Mouse (Mus musculus) liver, embryonic 16.5 days (tissue): ENCODE measurements around the gene Sp2. TPM values are rescaled to one million over a fixed set of nuclear protein-coding genes. Genes with fewer than 3 reads are reported as not detected.

Source experiments
- ATAC-seq: fragments of 200-750 bp; cut with Nextera tagmentation; 2 replicates; pipeline ENCODE4 v1.8.0; 2017; ENCODE audit warnings: low read depth, mild to moderate bottlenecking, moderate number of reproducible peaks, moderate library complexity
- H3K27ac ChIP-seq: fragments of 300-500 bp; sonication (generic); 2 replicates; pipeline ENCODE4 v1.5.1; 2014; ENCODE audit warnings: mild to moderate bottlenecking, low read length
- H3K27me3 ChIP-seq: fragments of 300-500 bp; sonication (generic); 2 replicates; pipeline ENCODE4 v1.6.1; 2014; ENCODE audit warnings: low read depth, low read length, mixed read lengths; ENCODE audit not compliant: control insufficient read depth, insufficient read depth
- H3K36me3 ChIP-seq: fragments of 300-500 bp; sonication (generic); 2 replicates; pipeline ENCODE4 v1.6.1; 2014; ENCODE audit warnings: mild to moderate bottlenecking; ENCODE audit not compliant: control insufficient read depth, insufficient read depth
- H3K4me1 ChIP-seq: fragments of 300-500 bp; sonication (generic); 2 replicates; pipeline ENCODE4 v1.6.1; 2014; ENCODE audit warnings: low read depth, low read length, mixed read lengths; ENCODE audit not compliant: control insufficient read depth
- H3K4me2 ChIP-seq: fragments of 300-500 bp; sonication (generic); 2 replicates; pipeline ENCODE4 v1.6.1; 2014; ENCODE audit warnings: low read depth, low read length, mixed read lengths
- H3K4me3 ChIP-seq: fragments of 300-500 bp; sonication (generic); 2 replicates; pipeline ENCODE4 v1.5.1; 2014; ENCODE audit warnings: low read depth, mild to moderate bottlenecking, low read length
- H3K9ac ChIP-seq: fragments of 300-500 bp; sonication (generic); 2 replicates; pipeline ENCODE4 v1.6.1; 2014; ENCODE audit warnings: low read depth, low read length
- H3K9me3 ChIP-seq: fragments of 300-500 bp; sonication (generic); replicated peaks from 2 replicates; pipeline ENCODE4 v1.6.1; 2016; ENCODE audit warnings: low read length; ENCODE audit not compliant: control insufficient read depth
- WGBS: fragments of 180-500 bp; shearing (Covaris S2); extraction: QIAGEN DNeasy Blood & Tissue Kit; methylation state at CpG from one replicate; pipeline ENCODE4 v1.1.7; 2014; ENCODE audit not compliant: insufficient replicate concordance; 5-methylcytosine and 5-hydroxymethylcytosine counted together
- polyA plus RNA-seq: library from polyadenylated mRNA; unstranded; fragments of >200 nt; fragmentation: Nextera tagmentation; extraction: Ambion mirVana; gene quantifications from 2 replicates; pipeline ENCODE4 v1.2.1, GENCODE M21; 2015

The Sp2 gene
- polyA plus RNA-seq, 1 experiment from 2014 or later, result 18.6 TPM

DNA sequence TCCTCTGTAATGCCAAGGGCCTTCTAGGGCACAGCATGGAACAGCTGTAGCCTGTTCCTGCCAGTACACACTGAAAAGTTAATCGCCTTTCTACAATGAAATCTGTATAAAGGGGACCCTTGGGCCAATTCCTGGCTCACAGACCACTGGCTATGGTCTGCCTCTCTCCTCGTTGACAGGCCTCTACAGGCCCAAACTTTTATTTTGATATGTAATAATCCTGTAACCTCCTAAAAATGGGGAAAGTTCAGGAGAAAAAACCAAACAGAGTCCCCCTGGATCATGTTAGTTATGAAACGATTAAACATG lies 6.4 kb downstream of the Sp2 start:
- H3K9ac ChIP-seq, result peak overlapping the region; percentile 96
- H3K27ac ChIP-seq, result peak overlapping the region; percentile 94
- H3K4me3 ChIP-seq, result peak overlapping the region; percentile 91
- ATAC-seq, result no peak
- no peaks in the 10 kb centered on the region for H3K27me3 ChIP-seq
- WGBS, result 35% methylated on average over 3 of the region's 3 CpGs
- H3K4me1 ChIP-seq, result peaks cover 36% of the 10 kb centered on the region
- H3K4me2 ChIP-seq, result peak overlapping the region; percentile 73
- no peaks in the 10 kb centered on the region for H3K9me3 ChIP-seq
- no peaks in the 10 kb centered on the region for H3K36me3 ChIP-seq

DNA sequence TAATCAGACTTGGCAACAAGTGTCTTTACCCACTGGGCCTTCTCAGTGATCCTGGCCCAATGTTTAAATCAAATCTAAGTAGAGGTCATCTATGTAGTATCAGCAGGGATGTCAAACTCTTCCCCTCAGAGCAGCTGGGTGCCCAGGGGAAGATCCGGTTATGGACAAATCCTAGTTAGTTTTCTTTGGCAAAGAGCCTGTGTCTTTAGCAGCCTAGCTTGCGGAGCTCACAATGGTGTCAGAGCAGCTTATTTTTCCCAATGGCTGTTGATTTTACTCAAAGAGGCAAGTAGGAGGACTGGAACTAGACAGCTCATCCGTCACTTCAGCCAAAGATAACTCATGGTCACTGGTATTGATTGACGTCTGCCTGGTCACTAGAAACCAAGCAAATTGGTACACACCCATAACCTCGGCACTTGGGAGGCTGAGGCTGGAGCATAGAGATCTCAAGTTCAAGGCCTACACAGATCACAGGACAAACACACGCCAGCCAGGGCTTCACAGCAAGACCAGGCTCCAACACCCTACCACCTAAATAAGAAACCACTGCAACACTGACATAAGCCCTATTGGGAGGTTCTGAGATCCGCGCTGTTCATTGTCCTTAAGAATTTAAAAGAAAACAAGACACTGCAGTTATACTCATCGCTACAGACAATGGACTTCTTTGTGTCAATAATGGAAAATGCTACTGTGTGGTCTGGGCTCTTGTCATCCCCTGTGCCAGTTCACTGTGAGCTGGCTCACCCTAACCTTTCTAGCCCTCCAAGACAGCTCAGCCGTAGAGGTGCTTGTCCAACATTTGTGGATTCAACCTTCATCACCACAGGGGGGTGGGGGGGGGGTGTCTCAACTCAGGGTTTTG lies 7.0 kb downstream of the Sp2 start:
- peaks cover 42% of the 10 kb centered on the region for H3K4me1 ChIP-seq
- no peak for ATAC-seq
- H3K4me3 ChIP-seq, result peak overlapping the region; percentile 91
- H3K36me3 ChIP-seq, result no peaks in the 10 kb centered on the region
- H3K27ac ChIP-seq, result peak overlapping the region; percentile 94
- no peaks in the 10 kb centered on the region for H3K9me3 ChIP-seq
- peak overlapping the region; percentile 96 for H3K9ac ChIP-seq
- H3K27me3 ChIP-seq, result no peaks in the 10 kb centered on the region
- H3K4me2 ChIP-seq, result peak overlapping the region; percentile 73
- WGBS, result 69% methylated on average over 10 of the region's 10 CpGs

DNA sequence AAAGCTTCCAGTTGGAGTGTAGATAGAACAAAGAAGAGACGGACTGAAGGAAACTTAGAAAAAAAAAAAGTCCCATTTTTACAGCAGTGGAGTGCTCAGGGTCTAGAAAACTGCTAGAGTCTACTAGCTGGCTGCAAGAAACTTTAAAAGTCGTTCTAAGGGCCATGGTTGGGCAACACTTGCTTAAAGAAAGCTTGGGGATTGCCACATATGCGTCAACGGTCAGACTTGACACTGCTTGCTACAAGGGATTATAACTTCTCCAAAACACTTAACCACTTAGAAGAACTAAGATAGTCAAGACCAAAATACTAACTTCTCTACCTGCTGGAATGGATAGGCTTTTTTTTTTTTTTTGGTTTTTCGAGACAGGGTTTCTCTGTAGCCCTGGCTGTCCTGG lies 7.9 kb downstream of the Sp2 start:
- ATAC-seq, result no peak
- WGBS, result 57% methylated on average over 5 of the region's 5 CpGs
- H3K27me3 ChIP-seq, result no peaks in the 10 kb centered on the region
- H3K9me3 ChIP-seq, result no peaks in the 10 kb centered on the region
- peaks cover 48% of the 10 kb centered on the region for H3K4me1 ChIP-seq
- H3K36me3 ChIP-seq, result no peaks in the 10 kb centered on the region
- 0 out of 2 replicates have a peak overlapping the region, but pooled peaks have one; percentile 73 for H3K4me2 ChIP-seq
- no peak overlapping the region for H3K9ac ChIP-seq
- H3K4me3 ChIP-seq, result no peak overlapping the region
- peak overlapping the region; percentile 94 for H3K27ac ChIP-seq

DNA sequence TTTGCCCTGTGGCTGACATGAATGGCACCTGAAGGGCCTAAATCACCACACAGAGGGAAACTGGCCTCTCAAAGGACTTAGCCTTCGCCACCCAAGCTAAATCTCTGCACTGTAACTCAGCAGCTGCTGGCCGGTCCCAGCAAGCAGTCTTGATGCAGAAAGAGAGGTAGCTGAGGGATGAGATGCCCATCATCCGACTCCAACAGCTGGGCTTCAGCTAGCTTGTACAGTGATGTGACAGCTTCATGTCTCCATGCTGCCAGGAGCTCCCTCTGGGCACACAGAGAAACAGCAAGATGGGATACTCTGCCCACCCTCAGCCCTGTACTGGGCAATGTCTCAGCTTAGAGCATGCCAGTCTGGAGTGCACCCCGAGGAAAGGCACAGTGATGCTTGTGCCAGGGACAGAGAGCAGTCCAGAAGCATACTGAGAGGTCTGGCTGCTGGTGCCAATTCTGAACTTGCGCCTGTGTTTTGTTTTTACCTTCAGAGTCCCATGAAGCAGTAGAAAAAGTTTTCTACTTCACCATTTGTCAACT lies 9.3 kb downstream of the Sp2 start:
- Histone ChIP-seq H3K9me3 (no peaks in the 10 kb centered on the region), H3K36me3 (no peaks in the 10 kb centered on the region), H3K4me3 (no peak overlapping the region), H3K27me3 (no peaks in the 10 kb centered on the region), H3K9ac (no peak overlapping the region), H3K4me1 (peaks cover 50% of the 10 kb centered on the region), H3K4me2 (no peak overlapping the region), H3K27ac (peak overlapping the region; percentile 50; the same call in 1 of the 2 replicates)
- ATAC-seq, result no peak
- 88% methylated on average over 5 of the region's 5 CpGs for WGBS

DNA sequence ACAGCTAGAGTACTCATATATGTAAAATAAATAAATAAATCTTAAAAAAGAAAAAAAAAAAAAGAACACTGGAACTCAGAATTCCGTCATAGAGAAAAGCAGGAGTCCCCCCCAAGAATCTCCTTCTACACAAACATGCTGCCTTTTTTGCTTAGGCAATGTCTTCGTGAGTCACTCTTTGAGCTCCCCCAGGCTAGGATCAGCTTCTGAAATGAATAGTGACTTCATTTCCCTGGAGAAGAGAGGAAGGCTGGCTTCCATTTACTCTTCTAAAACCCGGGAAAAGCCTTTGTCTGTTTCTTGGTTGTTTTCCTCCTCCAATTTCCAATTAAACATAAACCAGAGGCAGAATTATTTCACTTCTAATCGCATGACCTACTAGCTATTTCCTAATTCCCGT lies 9.9 kb downstream of the Sp2 start:
- no peaks in the 10 kb centered on the region for H3K27me3 ChIP-seq
- H3K4me3 ChIP-seq, result no peak overlapping the region
- H3K4me2 ChIP-seq, result no peak overlapping the region
- WGBS, result 83% methylated on average over 5 of the region's 5 CpGs
- peaks cover 53% of the 10 kb centered on the region for H3K4me1 ChIP-seq
- H3K27ac ChIP-seq, result no peak overlapping the region
- H3K9ac ChIP-seq, result no peak overlapping the region
- ATAC-seq, result no peak
- no peaks in the 10 kb centered on the region for H3K36me3 ChIP-seq
- H3K9me3 ChIP-seq, result no peaks in the 10 kb centered on the region

DNA sequence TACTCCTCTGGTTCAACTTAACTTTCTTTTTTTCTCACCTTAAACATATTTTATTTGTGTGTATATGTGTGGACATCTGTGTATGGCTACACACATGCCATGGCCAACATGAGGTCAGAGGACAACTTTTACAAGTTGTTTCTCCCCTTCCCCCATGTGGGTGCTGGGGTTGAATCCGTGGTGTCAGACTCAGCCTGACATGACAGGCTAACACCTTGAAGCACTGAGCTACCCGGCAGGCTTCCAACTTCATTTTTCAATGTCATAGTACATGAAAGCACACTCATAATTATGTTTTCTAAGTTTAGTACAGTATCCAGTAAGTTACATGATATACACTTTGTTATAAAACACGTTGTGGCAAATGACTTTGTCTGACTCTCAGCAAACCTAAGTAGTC lies 12.4 kb downstream of the Sp2 start:
- no peaks in the 10 kb centered on the region for H3K36me3 ChIP-seq
- H3K9me3 ChIP-seq, result no peaks in the 10 kb centered on the region
- no peak overlapping the region for H3K4me3 ChIP-seq
- H3K9ac ChIP-seq, result peak overlapping the region; percentile 39; the same call in 1 of the 2 replicates
- H3K4me2 ChIP-seq, result no peak overlapping the region
- ATAC-seq, result no peak
- no peaks in the 10 kb centered on the region for H3K27me3 ChIP-seq
- peak overlapping the region; percentile 87 for H3K27ac ChIP-seq
- 70% methylated on average over 3 of the region's 3 CpGs for WGBS
- H3K4me1 ChIP-seq, result peaks cover 59% of the 10 kb centered on the region

DNA sequence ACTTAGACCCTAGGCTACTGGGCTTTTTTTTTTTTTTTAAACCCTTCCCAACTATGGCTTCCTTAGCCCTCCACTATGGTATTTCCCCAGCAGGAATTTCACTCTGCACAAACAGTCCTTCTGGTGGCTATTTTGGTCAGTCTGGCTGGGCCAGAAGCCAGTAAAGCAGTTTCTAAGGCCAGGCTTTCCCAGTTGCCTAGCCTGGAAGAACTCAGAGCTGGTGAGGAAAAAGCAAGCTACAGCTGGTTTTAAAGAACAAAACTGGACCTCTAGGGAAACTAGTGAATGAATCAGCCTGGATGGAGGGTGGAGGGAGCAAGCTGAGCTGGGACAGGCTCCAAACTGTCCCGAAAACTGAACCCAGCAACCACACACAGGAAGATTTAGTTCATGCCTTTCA lies 13.0 kb downstream of the Sp2 start:
- Histone ChIP-seq H3K27me3 (no peaks in the 10 kb centered on the region), H3K36me3 (no peaks in the 10 kb centered on the region), H3K9ac (peak overlapping the region; percentile 39), H3K9me3 (no peaks in the 10 kb centered on the region), H3K4me1 (peaks cover 55% of the 10 kb centered on the region), H3K4me3 (no peak overlapping the region), H3K4me2 (peak overlapping the region; percentile 38), H3K27ac (peak overlapping the region; percentile 87)
- 56% methylated on average over 1 of the region's 1 CpGs for whole genome bisulfite sequencing
- no peak for ATAC-seq

DNA sequence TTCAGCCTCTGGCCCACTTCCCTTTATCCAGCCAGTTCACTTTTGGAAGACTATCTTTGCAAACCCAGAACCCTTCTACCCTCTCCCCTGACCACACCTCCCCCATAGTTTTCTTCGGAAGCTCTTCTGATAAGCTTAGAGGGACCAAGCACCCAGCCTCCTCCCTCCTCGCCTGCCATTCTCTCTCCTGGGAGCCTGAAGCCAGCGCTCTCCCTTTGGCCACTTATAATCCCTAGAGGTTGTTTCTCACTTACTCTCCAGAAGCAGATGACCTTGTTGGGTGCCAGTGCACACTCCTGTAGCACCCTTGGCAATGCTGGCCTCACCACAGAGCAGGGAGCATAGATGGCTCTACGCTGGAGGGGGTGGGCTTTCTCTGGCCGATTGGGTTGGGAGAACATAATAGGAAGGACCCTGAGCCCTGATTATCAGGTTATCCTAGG lies 13.5 kb downstream of the Sp2 start:
- WGBS, result 45% methylated on average over 5 of the region's 5 CpGs
- Histone ChIP-seq H3K9ac (peak overlapping the region; percentile 39), H3K36me3 (peaks cover 1% of the 10 kb centered on the region; the same call in 1 of the 2 replicates), H3K4me1 (peaks cover 55% of the 10 kb centered on the region), H3K27ac (peak overlapping the region; percentile 87), H3K4me2 (peak overlapping the region; percentile 38), H3K9me3 (no peaks in the 10 kb centered on the region), H3K27me3 (no peaks in the 10 kb centered on the region), H3K4me3 (peak overlapping the region; percentile 11; the same call in 1 of the 2 replicates)
- peak; percentile 58 for ATAC-seq

DNA sequence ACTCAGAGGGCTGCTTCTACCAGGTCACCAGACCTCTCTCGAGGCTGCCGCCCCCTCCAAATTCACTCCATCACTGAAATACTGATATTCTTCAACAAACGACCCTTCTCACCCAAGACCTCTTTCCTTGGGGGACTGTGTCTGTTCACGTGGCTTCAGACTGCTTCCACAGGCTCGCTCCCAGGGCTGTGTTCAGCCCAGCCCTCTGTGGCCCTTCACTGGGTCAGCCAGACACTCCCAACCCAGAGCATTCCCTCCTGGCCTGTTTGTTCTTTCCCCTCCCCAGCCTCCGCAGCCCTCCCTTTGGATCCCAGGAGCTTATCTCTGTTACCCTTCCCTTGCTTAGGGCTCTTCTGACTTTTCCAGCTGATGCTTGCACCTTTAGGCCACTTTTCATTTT lies 14.3 kb downstream of the Sp2 start:
- Histone ChIP-seq H3K9me3 (no peaks in the 10 kb centered on the region), H3K4me3 (no peak overlapping the region), H3K9ac (peak overlapping the region; percentile 13), H3K27me3 (no peaks in the 10 kb centered on the region), H3K4me2 (peak overlapping the region; percentile 72), H3K36me3 (peaks cover 5% of the 10 kb centered on the region; the same call in 1 of the 2 replicates), H3K4me1 (peaks cover 59% of the 10 kb centered on the region), H3K27ac (peak overlapping the region; percentile 87)
- WGBS, result 50% methylated on average over 6 of the region's 6 CpGs
- ATAC-seq, result no peak
